Mouse (Mus musculus) bone marrow macrophage, adult 2 months (primary cell): ENCODE data around the gene Shd. TPM values are rescaled to one million over a fixed set of nuclear protein-coding genes. Genes with fewer than 3 reads are reported as not detected.
A peak's percentile ranks its signal among the peaks of the same experiment; 100 is the strongest.

Experiments
- H3K27ac ChIP-seq: 2 replicates; pipeline ENCODE4 v1.5.1; 2012; ENCODE audit warnings: low read depth, low read length; ENCODE audit not compliant: insufficient read depth
- H3K4me1 ChIP-seq: 2 replicates; pipeline ENCODE4 v1.6.1; 2012; ENCODE audit warnings: low read length; ENCODE audit not compliant: control insufficient read depth, insufficient read depth
- H3K4me3 ChIP-seq: 2 replicates; pipeline ENCODE4 v1.5.1; 2012; ENCODE audit warnings: mild to moderate bottlenecking, low read length, moderate library complexity; ENCODE audit not compliant: insufficient read depth
- CTCF ChIP-seq: IDR thresholded peaks from 2 replicates; pipeline ENCODE4 v1.5.1; 2012; ENCODE audit warnings: low read depth, mild to moderate bottlenecking, low read length, moderate library complexity
- POLR2A ChIP-seq: IDR thresholded peaks from 2 replicates; pipeline ENCODE4 v1.6.1; 2012; ENCODE audit warnings: mild to moderate bottlenecking, low read depth, low read length, borderline replicate concordance
- polyA plus RNA-seq: library from polyadenylated mRNA; stranded (reverse); fragments of >200 nt; gene quantifications from 2 replicates; pipeline ENCODE4 v1.2.4, GENCODE M21; 2012; ENCODE audit not compliant: missing spikeins, insufficient read depth, insufficient read length

The Shd gene
- polyA plus RNA-seq, 1 experiment: not detected

DNA sequence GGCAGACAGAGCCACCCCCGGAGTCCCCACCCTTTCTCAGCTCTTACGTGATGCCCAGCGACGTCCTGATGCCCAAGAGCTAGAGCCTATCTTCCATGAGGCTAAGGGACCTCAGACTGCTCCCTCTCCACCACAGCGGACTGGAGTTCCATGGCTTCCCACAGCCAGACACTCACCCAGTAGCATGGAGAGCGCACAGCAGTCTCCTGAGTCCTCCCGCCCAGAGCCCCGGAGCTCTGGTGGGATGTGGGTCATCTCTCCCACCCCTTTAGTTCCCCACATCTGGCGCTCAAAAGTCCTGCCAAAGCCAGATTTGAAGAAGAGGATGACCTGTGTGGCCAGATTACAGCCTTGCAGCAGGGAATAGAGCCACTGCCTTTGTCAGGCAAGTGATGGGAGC, 19.7 kb upstream of the Shd start:
- no peak overlapping the region for H3K27ac ChIP-seq
- peaks cover 39% of the 10 kb centered on the region for H3K4me1 ChIP-seq
- H3K4me3 ChIP-seq: no peak overlapping the region
- TF ChIP-seq CTCF: no peak
- no peak for TF ChIP-seq POLR2A

DNA sequence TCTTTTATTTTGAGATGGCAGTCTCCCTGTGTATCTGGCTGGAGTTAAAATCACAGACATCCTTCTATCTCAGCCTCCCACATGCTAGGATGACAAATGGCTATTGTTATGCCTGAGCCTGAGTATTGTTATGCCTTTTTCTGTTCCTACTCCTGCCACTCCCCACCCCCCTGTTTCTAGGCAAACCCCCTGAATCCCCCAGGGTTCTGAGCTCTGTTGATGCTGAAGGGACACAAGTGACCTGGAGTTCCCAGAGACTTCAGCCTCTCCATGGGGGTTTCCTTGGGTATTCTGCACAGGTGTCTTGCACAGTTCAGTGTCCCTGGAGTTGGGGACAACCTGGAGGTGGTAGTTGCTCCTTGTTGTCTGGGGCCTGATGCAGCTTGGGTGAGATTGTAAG, 18.2 kb upstream of the Shd start:
- TF ChIP-seq CTCF: no peak
- no peak for TF ChIP-seq POLR2A
- Histone ChIP-seq H3K4me1 (peaks cover 32% of the 10 kb centered on the region), H3K27ac (peak overlapping the region; percentile 70), H3K4me3 (0 out of 2 replicates have a peak overlapping the region, but pooled peaks have one; percentile 13)

GRCm38 (mm10) chr17:55952447-55953027, 17.7 kb upstream of the Shd start, which contains the start of gene Ebi3:
TSS of gene Ebi3 (plus strand) at chr17:55952640.
- Histone ChIP-seq H3K4me3 (peak within 1 kb of the TSS; percentile 57), H3K27ac (peak within 1 kb of the TSS; percentile 85), H3K4me1 (peaks cover 32% of the 10 kb centered on the region)
- TF ChIP-seq CTCF (no peak), POLR2A (no peak)

- Histone ChIP-seq H3K4me1 (peaks cover 34% of the 10 kb centered on the region), H3K27ac (no peak overlapping the region), H3K4me3 (no peak overlapping the region)
- TF ChIP-seq POLR2A: no peak
- TF ChIP-seq CTCF: no peak
These were observed 16.5 kb upstream of the Shd start for GRCm38 (mm10) chr17:55953751-55954150.

DNA sequence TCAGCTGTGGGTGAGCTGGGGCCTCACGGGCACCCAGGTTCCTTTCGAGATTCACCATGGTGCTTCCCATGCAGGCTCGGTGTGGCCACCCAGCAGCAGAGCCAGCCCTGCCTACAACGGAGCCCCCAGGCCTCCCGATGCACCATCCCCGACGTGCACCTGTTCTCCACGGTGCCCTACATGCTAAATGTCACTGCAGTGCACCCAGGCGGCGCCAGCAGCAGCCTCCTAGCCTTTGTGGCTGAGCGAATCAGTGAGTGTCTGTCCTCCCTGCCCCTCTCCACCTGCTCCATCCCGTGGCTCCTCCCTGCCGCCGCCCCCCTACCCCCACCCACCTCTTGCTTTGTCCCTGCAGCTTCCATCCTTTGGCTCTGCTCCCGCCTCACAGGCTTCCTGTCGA, 16.0 kb upstream of the Shd start:
- Histone ChIP-seq H3K4me3 (no peak overlapping the region), H3K27ac (no peak overlapping the region), H3K4me1 (peaks cover 34% of the 10 kb centered on the region)
- TF ChIP-seq CTCF: no peak
- TF ChIP-seq POLR2A: no peak

DNA sequence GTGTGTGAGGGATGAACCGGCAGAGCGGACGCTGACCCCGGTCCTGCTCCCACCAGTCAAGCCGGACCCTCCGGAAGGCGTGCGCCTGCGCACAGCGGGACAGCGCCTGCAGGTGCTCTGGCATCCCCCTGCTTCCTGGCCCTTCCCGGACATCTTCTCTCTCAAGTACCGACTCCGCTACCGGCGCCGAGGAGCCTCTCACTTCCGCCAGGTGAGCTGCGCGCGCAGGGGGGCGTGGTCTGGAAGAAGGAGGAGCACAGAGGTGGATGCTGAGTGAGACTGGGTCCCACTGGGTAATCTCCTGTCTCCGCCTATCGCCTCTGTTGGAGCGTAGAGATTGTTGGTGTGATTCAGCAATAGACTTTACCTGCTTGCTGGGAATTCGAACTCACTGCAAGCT, 14.1 kb upstream of the Shd start:
- TF ChIP-seq POLR2A (no peak), CTCF (no peak)
- peaks cover 42% of the 10 kb centered on the region for H3K4me1 ChIP-seq
- H3K27ac ChIP-seq: no peak overlapping the region
- H3K4me3 ChIP-seq: no peak overlapping the region

- Histone ChIP-seq H3K4me1 (peaks cover 43% of the 10 kb centered on the region), H3K27ac (no peak overlapping the region), H3K4me3 (no peak overlapping the region)
- TF ChIP-seq CTCF: no peak
- no peak for TF ChIP-seq POLR2A
These were observed 13.7 kb upstream of the Shd start for GRCm38 (mm10) chr17:55956591-55956990.

- peaks cover 38% of the 10 kb centered on the region for H3K4me1 ChIP-seq
- no peak overlapping the region for H3K27ac ChIP-seq
- TF ChIP-seq POLR2A (no peak), CTCF (peak; percentile 77)
- no peak overlapping the region for H3K4me3 ChIP-seq
These were observed 13.1 kb upstream of the Shd start for GRCm38 (mm10) chr17:55957168-55957567.

DNA sequence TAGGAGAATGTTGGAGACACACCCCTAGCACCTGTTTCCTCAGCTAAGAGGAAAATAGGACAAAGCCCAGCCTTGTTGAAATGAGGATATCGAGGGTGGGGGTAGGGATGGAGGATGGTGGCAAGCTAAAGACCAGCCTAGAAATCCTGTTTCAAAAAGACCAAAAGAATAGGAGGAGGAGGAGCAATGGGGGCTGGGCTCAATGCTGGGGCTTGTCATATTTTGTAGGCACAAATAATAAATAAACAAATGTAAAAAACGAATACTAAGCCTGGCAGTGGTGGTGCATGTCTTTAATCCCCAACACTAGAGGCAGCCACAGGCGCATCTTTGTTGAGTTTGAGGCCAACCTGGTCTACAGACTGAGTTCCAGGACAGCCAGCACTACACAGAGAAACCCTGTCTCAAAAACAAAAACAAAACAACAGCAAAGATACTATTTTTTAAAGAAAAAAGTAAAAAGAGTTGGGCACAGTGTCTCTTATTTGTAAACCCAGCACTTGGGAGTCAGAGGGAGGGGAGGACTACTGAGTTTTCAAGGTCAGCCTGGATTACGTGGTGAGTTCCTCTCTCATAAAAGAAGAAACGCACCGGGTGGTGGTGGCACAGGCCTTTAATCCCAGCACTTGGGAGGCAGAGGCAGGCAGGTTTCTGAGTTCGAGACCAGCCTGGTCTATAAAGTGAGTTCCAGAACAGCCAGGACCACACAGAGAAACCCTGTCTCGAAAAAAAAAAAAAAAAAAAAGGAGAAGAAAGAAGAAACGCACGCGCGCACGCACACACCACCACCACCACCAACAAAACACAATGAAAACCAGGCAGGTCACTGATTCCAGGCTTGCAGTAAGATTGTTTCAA, 12.3 kb upstream of the Shd start:
- peaks cover 38% of the 10 kb centered on the region for H3K4me1 ChIP-seq
- peak overlapping the region; percentile 88 for H3K4me3 ChIP-seq
- peak overlapping the region; percentile 95 for H3K27ac ChIP-seq
- TF ChIP-seq CTCF (no peak), POLR2A (no peak)

DNA sequence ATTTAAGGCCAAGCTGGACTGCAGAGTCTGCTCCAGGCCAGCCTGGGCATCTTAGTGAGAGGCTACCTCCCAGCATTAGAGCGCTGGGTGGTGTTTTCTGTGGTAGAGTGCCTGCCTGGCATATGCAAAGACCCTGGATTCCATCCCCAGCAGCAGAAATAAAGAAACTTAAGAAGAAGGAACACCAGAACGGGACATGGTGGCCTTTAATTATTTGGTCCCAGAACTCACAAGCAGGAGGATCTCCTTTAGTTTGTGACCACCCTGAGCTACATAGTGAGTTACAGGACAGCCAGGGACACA, 11.7 kb upstream of the Shd start:
- TF ChIP-seq POLR2A (no peak), CTCF (no peak)
- peak overlapping the region; percentile 95 for H3K27ac ChIP-seq
- H3K4me3 ChIP-seq: peak overlapping the region; percentile 88
- H3K4me1 ChIP-seq: peaks cover 35% of the 10 kb centered on the region
